Mouse (Mus musculus): Measurements from ENCODE around the gene Trim25.

GRCm38 (mm10) chr11:89059919-89060422 is 60.8 kb downstream of the Trim25 start:
- TF ChIP-seq POLR2A (IDR thresholded peaks at IDR 0.05; ENCODE audit: low read depth, low read length) (no peak), CTCF (IDR thresholded peaks at IDR 0.05; ENCODE audit: borderline replicate concordance, insufficient read depth, low read length) (no peak)

All from embryonic fibroblast, embryonic 13.5 days (primary cell).